Mouse (Mus musculus) midbrain, postnatal 0 days (tissue): Measurements from ENCODE around the gene Enah. TPM values are rescaled to one million over a fixed set of nuclear protein-coding genes. Genes with fewer than 3 reads are reported as not detected.

Experiments used
- ATAC-seq: fragments of 200-750 bp; cut with Nextera tagmentation; 2 replicates; pipeline ENCODE4 v1.8.0; 2017; ENCODE audit warnings: moderate number of reproducible peaks, mild to moderate bottlenecking, moderate TSS enrichment, moderate library complexity; ENCODE audit not compliant: low FRiP score
- DNase-seq: peaks from one replicate; pipeline ENCODE4 v3.0.0-alpha.2; 2015; ENCODE audit warnings: low spot score
- H3K27ac ChIP-seq: fragments of 300-500 bp; sonication (generic); 2 replicates; pipeline ENCODE4 v1.5.1; 2014; ENCODE audit warnings: low read depth, mild to moderate bottlenecking, low read length, mixed read lengths
- H3K27me3 ChIP-seq: fragments of 300-500 bp; sonication (generic); 2 replicates; pipeline ENCODE4 v1.6.1; 2014; ENCODE audit warnings: low read length, control low read depth, mixed read lengths; ENCODE audit not compliant: insufficient read depth
- H3K36me3 ChIP-seq: fragments of 300-500 bp; sonication (generic); 2 replicates; pipeline ENCODE4 v1.6.1; 2014; ENCODE audit warnings: low read length, control low read depth, mixed read lengths; ENCODE audit not compliant: insufficient read depth
- H3K4me1 ChIP-seq: fragments of 300-500 bp; sonication (generic); 2 replicates; pipeline ENCODE4 v1.6.1; 2014; ENCODE audit warnings: mild to moderate bottlenecking, control low read depth, antibody characterized with exemption, low read length, mixed read lengths; ENCODE audit not compliant: insufficient read depth
- H3K4me2 ChIP-seq: fragments of 300-500 bp; sonication (generic); 2 replicates; pipeline ENCODE4 v1.6.1; 2014; ENCODE audit warnings: low read depth, mild to moderate bottlenecking, low read length, mixed read lengths; ENCODE audit not compliant: poor library complexity, severe bottlenecking
- H3K4me3 ChIP-seq: fragments of 300-500 bp; sonication (generic); 2 replicates; pipeline ENCODE4 v1.5.1; 2014; ENCODE audit warnings: low read depth, mild to moderate bottlenecking, low read length, moderate library complexity
- H3K9ac ChIP-seq: fragments of 300-500 bp; sonication (generic); replicated peaks from 2 replicates; pipeline ENCODE4 v1.6.1; 2014; ENCODE audit warnings: mild to moderate bottlenecking, low read length, moderate library complexity, mixed read lengths; ENCODE audit not compliant: poor library complexity, severe bottlenecking
- H3K9me3 ChIP-seq: fragments of 300-500 bp; sonication (generic); 2 replicates; pipeline ENCODE4 v1.6.1; 2016; ENCODE audit warnings: low read length, control low read depth
- CTCF ChIP-seq: IDR thresholded peaks from 2 replicates; pipeline ENCODE4 v1.5.1; 2016; ENCODE audit warnings: antibody characterized with exemption, mild to moderate bottlenecking
- WGBS: fragments of 180-500 bp; shearing (Covaris S2); extraction: QIAGEN DNeasy Blood & Tissue Kit; methylation state at CpG from one replicate; pipeline ENCODE4 v1.1.7; 2014; 5-methylcytosine and 5-hydroxymethylcytosine counted together
- polyA plus RNA-seq: library from polyadenylated mRNA; unstranded; fragments of >200 nt; fragmentation: Nextera tagmentation; extraction: Ambion mirVana; gene quantifications from 2 replicates; pipeline ENCODE4 v1.2.1, GENCODE M21; 2015
- total RNA-seq: library from RNA; depleted of rRNA; stranded (reverse); fragments of >200 nt; gene quantifications from 2 replicates; pipeline ENCODE4 v1.2.3, GENCODE M21; 2014

Enah gene
- total and polyA plus RNA-seq, 2 experiments from 2014 or later = 23.0 to 78.0 TPM

DNA sequence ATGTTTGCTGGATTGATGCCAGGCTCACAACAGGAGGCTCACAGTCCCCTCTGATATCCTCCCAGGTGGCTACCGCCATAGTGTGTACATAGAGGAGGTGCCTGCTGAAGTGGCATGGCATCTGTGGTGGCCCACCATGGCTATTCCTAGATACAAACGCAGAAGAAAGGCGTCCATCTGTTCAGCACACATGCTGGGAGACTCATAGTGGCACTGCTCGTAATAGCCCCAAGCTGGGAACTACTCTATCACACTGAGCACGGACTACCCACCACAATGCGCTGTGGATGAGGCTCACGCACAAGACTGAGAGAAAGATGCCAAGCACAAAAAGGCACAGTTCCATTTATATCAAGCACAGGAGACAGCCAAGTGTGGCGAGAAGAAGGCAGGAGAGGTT is 126.1 kb downstream of the Enah start:
- peak; percentile 22 for DNase-seq
- no peak for ATAC-seq

DNA sequence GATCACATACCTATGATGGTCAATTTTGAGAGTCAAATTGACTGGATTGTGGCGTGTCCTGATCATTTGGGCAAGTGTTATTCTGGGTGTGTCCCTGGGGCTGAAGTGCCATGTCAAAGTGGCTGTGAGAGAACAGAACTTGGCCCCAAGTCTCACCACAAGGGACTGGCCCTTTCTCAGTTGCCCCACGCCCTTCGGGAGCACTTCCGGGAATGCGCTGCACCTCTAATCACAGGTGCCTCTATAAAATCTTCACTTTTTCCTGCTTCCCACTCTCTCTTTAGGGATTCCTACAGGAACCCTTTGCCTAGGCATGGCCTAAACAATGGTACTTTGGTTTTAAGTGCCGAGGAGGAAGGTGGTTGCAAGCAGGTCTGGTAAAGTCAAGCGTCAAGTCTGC is 130.1 kb downstream of the Enah start:
- H3K9ac ChIP-seq = no peak overlapping the region
- H3K4me3 ChIP-seq = no peak overlapping the region
- ATAC-seq (no peak), DNase-seq (no peak)
- H3K9me3 ChIP-seq = no peaks in the 10 kb centered on the region
- H3K27ac ChIP-seq = no peak overlapping the region
- no peaks in the 10 kb centered on the region for H3K27me3 ChIP-seq
- H3K36me3 ChIP-seq = no peaks in the 10 kb centered on the region
- WGBS = 84% methylated on average over 7 of the region's 7 CpGs
- no peaks in the 10 kb centered on the region for H3K4me1 ChIP-seq
- H3K4me2 ChIP-seq = no peak overlapping the region
- no peak for TF ChIP-seq CTCF

More for the DNA sequence above, 126.1 kb downstream of the Enah start:
- Histone ChIP-seq H3K27me3 (no peaks in the 10 kb centered on the region), H3K36me3 (no peaks in the 10 kb centered on the region), H3K4me3 (no peak overlapping the region), H3K4me1 (no peaks in the 10 kb centered on the region), H3K9me3 (no peaks in the 10 kb centered on the region), H3K27ac (no peak overlapping the region), H3K9ac (no peak overlapping the region), H3K4me2 (no peak overlapping the region)
- WGBS = 52% methylated on average over 8 of the region's 8 CpGs
- no peak for TF ChIP-seq CTCF

DNA sequence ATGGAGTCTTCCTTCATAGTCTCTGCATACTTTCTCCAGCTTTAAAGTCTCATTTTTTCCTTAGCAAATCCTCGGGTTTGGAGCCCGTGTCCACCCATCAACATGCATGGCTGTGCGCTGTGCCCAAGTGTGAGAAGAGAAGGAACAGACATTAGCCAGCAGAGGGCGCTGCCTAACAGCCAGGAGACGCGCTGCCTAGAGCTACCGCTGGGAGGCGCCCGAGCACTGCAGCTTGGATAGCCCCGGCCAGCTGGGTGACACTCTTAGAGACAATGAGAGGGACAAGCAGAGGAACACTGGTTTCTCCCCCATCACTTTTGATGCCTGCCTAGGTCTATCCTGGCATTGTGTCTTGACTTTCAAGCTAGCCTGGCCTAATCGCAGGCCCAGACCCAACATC is 131.0 kb downstream of the Enah start:
- no peak overlapping the region for H3K9ac ChIP-seq
- TF ChIP-seq CTCF = peak; percentile 100
- H3K4me2 ChIP-seq = no peak overlapping the region
- DNase-seq (peak; percentile 88), ATAC-seq (peak; percentile 77)
- no peaks in the 10 kb centered on the region for H3K4me1 ChIP-seq
- H3K27ac ChIP-seq = no peak overlapping the region
- no peaks in the 10 kb centered on the region for H3K27me3 ChIP-seq
- no peaks in the 10 kb centered on the region for H3K9me3 ChIP-seq
- H3K4me3 ChIP-seq = no peak overlapping the region
- H3K36me3 ChIP-seq = no peaks in the 10 kb centered on the region
- 4% methylated on average over 11 of the region's 11 CpGs for WGBS

- DNase-seq (peak; percentile 87), ATAC-seq (peak; percentile 63; the same call in 1 of the 2 replicates)
- H3K27ac ChIP-seq = no peak overlapping the region
- H3K9me3 ChIP-seq = no peaks in the 10 kb centered on the region
- H3K4me2 ChIP-seq = no peak overlapping the region
- no peak overlapping the region for H3K9ac ChIP-seq
- 40% methylated on average over 8 of the region's 8 CpGs for WGBS
- no peak overlapping the region for H3K4me3 ChIP-seq
- H3K27me3 ChIP-seq = no peaks in the 10 kb centered on the region
- H3K36me3 ChIP-seq = no peaks in the 10 kb centered on the region
- TF ChIP-seq CTCF = peak; percentile 66
- no peaks in the 10 kb centered on the region for H3K4me1 ChIP-seq
Measured at GRCm38 (mm10) chr1:181881532-181881931, 138.3 kb downstream of the Enah start.

GRCm38 (mm10) chr1:181880752-181881325 is 139.0 kb downstream of the Enah start:
- H3K9ac ChIP-seq = no peak overlapping the region
- peak; percentile 41; the same call in 1 of the 2 replicates for TF ChIP-seq CTCF
- no peaks in the 10 kb centered on the region for H3K36me3 ChIP-seq
- H3K4me3 ChIP-seq = no peak overlapping the region
- no peaks in the 10 kb centered on the region for H3K9me3 ChIP-seq
- H3K4me1 ChIP-seq = no peaks in the 10 kb centered on the region
- H3K27ac ChIP-seq = no peak overlapping the region
- 0 out of 2 replicates have a peak, but pooled peaks have one; percentile 22 for ATAC-seq
- 58% methylated on average over 15 of the region's 15 CpGs for WGBS
- no peaks in the 10 kb centered on the region for H3K27me3 ChIP-seq
- H3K4me2 ChIP-seq = no peak overlapping the region
- DNase-seq = peak; percentile 40

GRCm38 (mm10) chr1:181878436-181878835 is 141.4 kb downstream of the Enah start:
- no peaks in the 10 kb centered on the region for H3K36me3 ChIP-seq
- H3K9me3 ChIP-seq = no peaks in the 10 kb centered on the region
- H3K4me3 ChIP-seq = no peak overlapping the region
- H3K4me2 ChIP-seq = no peak overlapping the region
- 68% methylated on average over 5 of the region's 5 CpGs for WGBS
- no peak for TF ChIP-seq CTCF
- peak; percentile 45 for DNase-seq
- H3K27ac ChIP-seq = no peak overlapping the region
- H3K9ac ChIP-seq = no peak overlapping the region
- no peaks in the 10 kb centered on the region for H3K4me1 ChIP-seq
- no peaks in the 10 kb centered on the region for H3K27me3 ChIP-seq
- ATAC-seq = no peak
